Mouse (Mus musculus) hindbrain, embryonic 16.5 days (tissue): ENCODE measurements around the gene Mag. TPM values are rescaled to one million over a fixed set of nuclear protein-coding genes. Genes with fewer than 3 reads are reported as not detected.
A peak's percentile ranks its signal among the peaks of the same experiment; 100 is the strongest.
"Not testable (repeated sequence)": the region's sequence is repeated elsewhere in the genome, so short reads cannot be mapped to it uniquely, and the experiment has no call there.

Experiments
- ATAC-seq: fragments of 200-750 bp; cut with Nextera tagmentation; 2 replicates; pipeline ENCODE4 v1.8.0; 2017; ENCODE audit warnings: moderate TSS enrichment, moderate library complexity
- H3K27ac ChIP-seq: fragments of 300-500 bp; sonication (generic); 2 replicates; pipeline ENCODE4 v1.5.1; 2014; ENCODE audit warnings: low read depth, mild to moderate bottlenecking, control low read depth, low read length, moderate library complexity
- H3K27me3 ChIP-seq: fragments of 300-500 bp; sonication (generic); replicated peaks from 2 replicates; pipeline ENCODE4 v1.6.1; 2014; ENCODE audit warnings: low read length; ENCODE audit not compliant: control insufficient read depth, insufficient read depth
- H3K36me3 ChIP-seq: fragments of 300-500 bp; sonication (generic); 2 replicates; pipeline ENCODE4 v1.6.1; 2014; ENCODE audit warnings: mild to moderate bottlenecking, low read length, moderate library complexity, mixed read lengths; ENCODE audit not compliant: control insufficient read depth, insufficient read depth
- H3K4me1 ChIP-seq: fragments of 300-500 bp; sonication (generic); 2 replicates; pipeline ENCODE4 v1.6.1; 2014; ENCODE audit warnings: low read depth, low read length; ENCODE audit not compliant: control insufficient read depth, insufficient read depth
- H3K4me2 ChIP-seq: fragments of 300-500 bp; sonication (generic); 2 replicates; pipeline ENCODE4 v1.6.1; 2014; ENCODE audit warnings: mild to moderate bottlenecking, low read length, control low read depth, moderate library complexity
- H3K4me3 ChIP-seq: fragments of 300-500 bp; sonication (generic); 2 replicates; pipeline ENCODE4 v1.5.1; 2014; ENCODE audit warnings: mild to moderate bottlenecking, low read length, control low read depth, moderate library complexity
- H3K9ac ChIP-seq: fragments of 300-500 bp; sonication (generic); 2 replicates; pipeline ENCODE4 v1.6.1; 2014; ENCODE audit warnings: low read depth, mild to moderate bottlenecking, control low read depth, low read length, moderate library complexity
- H3K9me3 ChIP-seq: fragments of 300-500 bp; sonication (generic); 2 replicates; pipeline ENCODE4 v1.6.1; 2014; ENCODE audit warnings: mild to moderate bottlenecking, low read length, moderate library complexity; ENCODE audit not compliant: control insufficient read depth
- WGBS: fragments of 180-500 bp; shearing (Covaris S2); extraction: QIAGEN DNeasy Blood & Tissue Kit; methylation state at CpG from one replicate; pipeline ENCODE4 v1.1.7; 2014; 5-methylcytosine and 5-hydroxymethylcytosine counted together
- polyA plus RNA-seq: library from polyadenylated mRNA; unstranded; fragments of >200 nt; fragmentation: Nextera tagmentation; extraction: Ambion mirVana; gene quantifications from 2 replicates; pipeline ENCODE4 v1.2.1, GENCODE M21; 2015

Mag gene
- polyA plus RNA-seq, 1 experiment from 2014 or later = 5.8 TPM

DNA sequence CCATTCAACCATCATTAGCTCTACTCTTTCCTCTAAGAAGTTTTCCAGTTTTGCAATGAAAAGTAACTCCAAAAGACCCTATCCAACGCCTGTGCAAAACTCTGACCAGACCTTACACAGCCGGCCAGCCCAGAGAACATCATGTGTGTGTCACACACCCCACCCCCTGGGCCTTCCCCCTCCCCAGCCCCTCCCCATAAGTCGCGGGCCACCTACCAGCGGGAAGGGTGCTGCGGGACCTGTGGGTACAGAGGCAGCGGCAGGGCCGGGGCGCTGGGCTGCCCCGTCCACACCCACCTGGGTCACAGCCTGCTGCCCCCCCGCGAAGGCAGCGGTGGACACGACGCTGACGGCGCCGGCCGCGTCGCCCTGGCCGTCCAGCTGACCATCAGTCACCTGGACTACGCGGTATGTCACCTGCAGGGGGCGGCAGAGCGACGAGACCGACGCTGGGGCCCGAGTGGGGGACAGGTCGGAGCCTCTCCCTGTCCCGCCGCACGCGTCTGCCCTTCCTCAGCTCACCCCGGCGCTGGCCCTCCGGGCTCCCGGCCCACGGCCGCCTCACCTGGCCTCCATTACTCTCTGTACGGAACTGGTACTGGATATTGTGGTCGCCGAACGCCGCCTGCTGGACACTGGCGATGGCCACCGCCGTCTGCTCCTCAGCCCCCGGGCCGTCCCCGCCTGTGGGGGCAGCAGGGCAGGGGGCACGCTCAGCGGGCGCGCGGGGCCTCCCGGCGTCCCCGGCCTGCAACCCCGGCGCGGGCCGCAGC, 41.1 kb upstream of the Mag start:
- H3K4me2 ChIP-seq = peak overlapping the region; percentile 65
- peaks cover 21% of the 10 kb centered on the region for H3K36me3 ChIP-seq
- no peaks in the 10 kb centered on the region for H3K27me3 ChIP-seq
- H3K4me1 ChIP-seq = peaks cover 18% of the 10 kb centered on the region
- H3K4me3 ChIP-seq = peak overlapping the region; percentile 87
- under 1% methylated on average over 42 of the region's 64 CpGs for WGBS
- H3K9ac ChIP-seq = peak overlapping the region; percentile 98
- peak; percentile 70 for ATAC-seq
- peak overlapping the region; percentile 99 for H3K27ac ChIP-seq
- H3K9me3 ChIP-seq = no peaks in the 10 kb centered on the region

DNA sequence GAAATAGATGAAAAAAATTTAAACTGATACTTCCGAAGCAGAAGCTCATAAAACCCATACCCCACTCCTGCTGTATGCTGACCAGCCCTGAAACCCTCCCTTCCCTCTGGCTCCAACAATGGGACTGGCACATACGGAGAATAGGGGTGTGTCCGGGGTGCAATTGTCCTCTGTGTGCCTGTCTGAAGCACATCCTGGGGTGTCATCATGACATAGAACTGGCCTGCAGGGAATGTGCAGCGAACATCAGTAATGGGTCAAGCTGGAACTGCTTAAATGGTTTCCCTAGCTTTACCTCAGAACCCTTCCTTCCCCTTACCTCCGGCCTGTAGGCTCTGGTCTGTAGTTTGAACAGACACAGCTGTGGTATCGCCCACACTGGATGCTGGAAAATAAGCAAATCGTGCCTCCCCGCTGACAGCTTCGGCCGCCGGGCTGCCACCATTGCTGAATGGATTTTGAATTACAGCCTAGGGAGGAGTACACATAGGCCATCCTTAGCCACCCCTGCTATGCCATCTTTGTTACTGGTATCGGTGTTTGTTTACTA, 40.4 kb upstream of the Mag start:
- H3K27ac ChIP-seq = no peak overlapping the region
- H3K9me3 ChIP-seq = no peaks in the 10 kb centered on the region
- H3K27me3 ChIP-seq = no peaks in the 10 kb centered on the region
- 76% methylated on average over 12 of the region's 12 CpGs for WGBS
- H3K4me3 ChIP-seq = peak overlapping the region; percentile 87
- H3K36me3 ChIP-seq = peaks cover 21% of the 10 kb centered on the region
- peak overlapping the region; percentile 65 for H3K4me2 ChIP-seq
- H3K4me1 ChIP-seq = peaks cover 18% of the 10 kb centered on the region
- H3K9ac ChIP-seq = peak overlapping the region; percentile 19; the same call in 1 of the 2 replicates
- no peak for ATAC-seq

DNA sequence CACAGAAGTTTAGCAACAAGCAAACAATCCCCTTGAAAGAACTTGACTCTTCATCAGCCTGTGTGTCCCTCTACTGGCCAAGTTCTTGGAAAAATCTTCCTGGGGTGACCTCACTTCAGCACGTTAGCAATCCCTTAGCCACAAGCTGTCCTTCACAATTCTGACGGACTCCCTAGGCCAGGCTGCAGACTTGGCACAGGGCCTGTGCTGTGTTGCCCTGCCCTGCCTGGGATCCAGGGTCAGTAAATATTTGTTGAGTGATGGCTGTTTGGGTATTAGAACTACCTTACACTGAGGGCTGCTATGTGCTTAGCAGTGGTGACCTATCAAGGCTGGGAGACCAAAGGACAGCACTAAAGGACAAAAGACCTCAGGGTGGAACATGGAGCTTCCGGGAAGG, 39.4 kb upstream of the Mag start:
- WGBS = 82% methylated on average over 3 of the region's 3 CpGs
- H3K36me3 ChIP-seq = peaks cover 21% of the 10 kb centered on the region
- peaks cover 18% of the 10 kb centered on the region for H3K4me1 ChIP-seq
- no peak overlapping the region for H3K4me3 ChIP-seq
- H3K4me2 ChIP-seq = no peak overlapping the region
- H3K9me3 ChIP-seq = no peaks in the 10 kb centered on the region
- H3K27ac ChIP-seq = no peak overlapping the region
- H3K27me3 ChIP-seq = no peaks in the 10 kb centered on the region
- ATAC-seq = no peak
- H3K9ac ChIP-seq = no peak overlapping the region

DNA sequence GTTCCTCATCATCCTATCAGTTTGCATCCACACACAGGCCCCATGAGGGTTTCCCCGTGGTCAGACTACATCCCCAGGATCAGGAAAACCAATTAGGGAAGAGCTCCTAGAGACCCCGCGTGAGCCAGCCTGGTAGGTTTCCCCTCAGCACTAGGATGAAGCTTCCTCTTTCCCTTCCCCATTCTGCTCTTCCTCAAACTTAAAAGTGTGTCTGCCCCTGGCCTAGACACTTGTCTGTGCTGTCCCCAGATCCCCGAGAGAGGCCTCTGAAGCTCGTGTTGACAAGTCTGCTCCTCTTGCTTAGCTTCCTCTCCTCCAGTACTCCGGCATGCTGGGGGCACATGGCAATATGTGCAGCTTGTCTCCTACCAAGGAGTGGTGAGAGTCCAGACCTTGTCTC, 38.8 kb upstream of the Mag start:
- H3K27ac ChIP-seq = no peak overlapping the region
- no peak overlapping the region for H3K4me3 ChIP-seq
- H3K36me3 ChIP-seq = peaks cover 21% of the 10 kb centered on the region
- ATAC-seq = no peak
- H3K27me3 ChIP-seq = no peaks in the 10 kb centered on the region
- no peak overlapping the region for H3K4me2 ChIP-seq
- H3K4me1 ChIP-seq = peaks cover 17% of the 10 kb centered on the region
- H3K9me3 ChIP-seq = no peaks in the 10 kb centered on the region
- WGBS = 90% methylated on average over 6 of the region's 6 CpGs
- no peak overlapping the region for H3K9ac ChIP-seq

DNA sequence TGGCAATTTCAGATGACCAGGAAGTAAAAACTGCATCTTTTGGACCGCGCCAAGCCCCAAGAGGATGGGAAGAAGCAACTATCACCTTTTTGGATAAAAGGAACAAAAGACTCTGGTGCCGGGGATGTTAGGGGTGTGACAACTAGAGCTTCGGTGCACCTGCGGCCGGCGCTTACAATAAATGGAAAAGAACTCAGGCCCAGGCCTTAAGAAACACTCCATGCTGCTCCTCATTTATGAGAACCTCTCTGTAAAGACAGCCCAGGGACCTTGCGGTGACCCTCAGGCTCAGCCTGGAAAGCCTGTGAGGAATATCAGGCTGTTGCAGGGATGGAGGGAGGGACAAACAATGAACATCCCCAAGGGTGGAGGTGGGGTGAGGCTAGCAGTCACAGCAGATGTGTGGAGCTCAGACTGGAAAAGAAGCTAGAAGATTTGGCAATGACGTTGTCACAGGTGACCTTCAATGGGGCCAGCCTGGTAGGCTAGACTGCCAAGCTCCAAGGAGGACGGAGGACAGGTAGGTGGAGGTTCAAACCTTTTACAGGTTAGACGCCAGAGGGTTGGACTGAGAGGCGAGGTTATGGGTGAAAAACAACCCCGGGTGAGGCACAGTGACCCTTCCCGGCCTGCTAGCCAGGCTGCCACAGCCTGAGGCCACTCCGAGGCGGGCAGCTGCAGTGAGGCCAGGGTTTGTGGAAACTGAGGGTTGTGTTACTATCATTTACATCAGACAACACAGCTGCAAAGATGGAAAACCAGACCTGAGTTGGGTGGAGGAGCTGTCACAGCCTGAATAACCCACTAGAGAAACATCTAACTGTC, 38.0 kb upstream of the Mag start:
- no peak for ATAC-seq
- H3K27me3 ChIP-seq = no peaks in the 10 kb centered on the region
- no peak overlapping the region for H3K4me3 ChIP-seq
- H3K27ac ChIP-seq = no peak overlapping the region
- H3K4me1 ChIP-seq = peaks cover 9% of the 10 kb centered on the region
- no peaks in the 10 kb centered on the region for H3K9me3 ChIP-seq
- no peak overlapping the region for H3K4me2 ChIP-seq
- no peak overlapping the region for H3K9ac ChIP-seq
- H3K36me3 ChIP-seq = peaks cover 21% of the 10 kb centered on the region
- WGBS = 95% methylated on average over 16 of the region's 16 CpGs

DNA sequence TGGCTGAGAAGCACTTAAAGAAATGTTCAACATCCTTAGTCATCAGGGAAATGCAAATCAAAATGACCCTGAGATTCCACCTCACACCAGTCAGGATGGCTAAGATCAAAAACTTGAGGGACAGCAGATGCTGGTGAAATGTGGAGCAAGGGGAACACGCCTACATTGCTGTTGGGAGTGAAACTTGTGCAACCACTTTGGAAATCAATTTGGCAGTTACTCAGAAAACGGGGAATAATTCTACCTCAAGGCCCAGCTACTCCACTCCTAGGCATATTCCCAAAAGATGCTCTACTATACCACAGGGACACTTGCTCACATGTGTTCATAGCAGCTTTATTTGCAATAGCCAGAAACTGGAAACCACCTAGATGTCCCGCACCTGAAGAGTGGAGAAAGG, 35.2 kb upstream of the Mag start:
- not testable (repeated sequence) for H3K4me2 ChIP-seq, H3K27ac ChIP-seq, H3K4me1 ChIP-seq, H3K4me3 ChIP-seq, H3K27me3 ChIP-seq, H3K9ac ChIP-seq, ATAC-seq, H3K9me3 ChIP-seq
- WGBS = 89% methylated on average over 3 of the region's 3 CpGs
- H3K36me3 ChIP-seq = peaks cover 26% of the 10 kb centered on the region

DNA sequence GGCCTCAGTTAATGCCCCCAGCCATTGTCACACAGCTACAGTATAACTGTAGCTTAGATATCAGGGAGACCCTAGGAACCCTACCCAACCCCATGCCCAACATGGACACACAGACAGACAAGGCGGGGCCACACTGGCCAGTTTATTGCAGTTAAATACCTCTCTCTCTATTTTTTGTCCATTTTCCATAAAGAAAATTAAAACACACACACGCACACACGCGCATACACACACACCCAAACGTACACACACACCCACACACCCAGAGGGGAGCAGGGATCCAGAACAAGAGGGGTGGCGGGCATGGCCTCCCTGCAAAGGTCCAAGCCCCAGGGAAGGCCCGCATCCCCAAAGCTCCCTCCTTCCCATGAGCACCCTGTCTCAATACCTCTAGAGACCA, 31.2 kb upstream of the Mag start:
- H3K4me1 ChIP-seq = no peaks in the 10 kb centered on the region
- WGBS = 96% methylated on average over 7 of the region's 7 CpGs
- no peaks in the 10 kb centered on the region for H3K27me3 ChIP-seq
- no peak overlapping the region for H3K9ac ChIP-seq
- no peak overlapping the region for H3K4me2 ChIP-seq
- no peak overlapping the region for H3K27ac ChIP-seq
- no peaks in the 10 kb centered on the region for H3K9me3 ChIP-seq
- no peak for ATAC-seq
- no peak overlapping the region for H3K4me3 ChIP-seq
- H3K36me3 ChIP-seq = peaks cover 6% of the 10 kb centered on the region; the same call in 1 of the 2 replicates

DNA sequence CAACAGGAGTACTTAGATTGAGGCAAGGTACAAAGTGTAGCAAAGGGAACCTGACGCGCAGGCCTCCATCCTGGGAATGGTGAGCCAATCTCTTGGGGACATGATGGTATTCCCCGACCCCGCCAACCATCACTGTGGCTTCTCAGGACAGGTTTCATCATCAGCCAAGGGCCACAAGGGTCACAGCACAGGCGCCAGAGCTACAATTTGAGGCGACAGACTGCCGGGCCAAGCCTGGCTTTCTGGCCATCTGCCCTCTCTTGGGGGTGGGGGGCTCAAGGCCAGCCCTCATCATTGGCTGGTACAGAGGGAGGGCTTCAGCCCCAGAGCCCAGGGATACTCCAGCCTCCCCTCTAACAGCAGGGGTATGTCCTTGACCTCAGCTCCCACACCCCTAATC, 30.8 kb upstream of the Mag start:
- H3K4me3 ChIP-seq, H3K4me2 ChIP-seq, H3K4me1 ChIP-seq, H3K9me3 ChIP-seq, ATAC-seq, H3K27ac ChIP-seq, H3K9ac ChIP-seq, H3K36me3 ChIP-seq, H3K27me3 ChIP-seq: not testable (repeated sequence)
- WGBS = 86% methylated on average over 7 of the region's 7 CpGs

DNA sequence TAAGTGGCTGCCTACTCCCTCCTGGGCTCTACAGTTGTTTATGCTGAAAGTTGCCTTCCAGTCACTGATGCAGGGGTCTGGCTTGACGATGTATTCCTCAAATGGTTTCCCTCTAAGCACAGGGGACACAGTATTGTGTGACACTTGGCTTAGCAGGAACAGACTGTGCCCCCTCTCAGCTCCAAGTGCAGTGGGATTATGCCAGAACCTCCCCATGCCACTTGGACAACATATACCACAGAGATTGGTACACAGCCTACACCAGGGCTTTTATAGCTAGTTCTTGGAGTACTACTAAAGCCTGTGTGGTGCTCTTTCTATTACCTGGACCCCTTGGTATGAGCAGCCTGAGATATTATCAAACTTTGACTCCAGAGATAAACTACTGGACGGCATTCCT, 30.0 kb upstream of the Mag start:
- H3K4me3 ChIP-seq, H3K4me2 ChIP-seq, H3K27me3 ChIP-seq, H3K27ac ChIP-seq, H3K9ac ChIP-seq, H3K36me3 ChIP-seq, H3K9me3 ChIP-seq, H3K4me1 ChIP-seq: not testable (repeated sequence)
- WGBS = 68% methylated on average over 2 of the region's 2 CpGs
- 0 out of 2 replicates have a peak, but pooled peaks have one; percentile 6 for ATAC-seq
